Mouse (Mus musculus) lung, postnatal 36 days (tissue): Measurements from ENCODE around the gene Traf3ip2.

ENCODE experiments used
- DNase-seq: peaks from one replicate; pipeline ENCODE4 v3.0.0; 2022; ENCODE audit warnings: mixed read lengths

The Traf3ip2 gene

DNA sequence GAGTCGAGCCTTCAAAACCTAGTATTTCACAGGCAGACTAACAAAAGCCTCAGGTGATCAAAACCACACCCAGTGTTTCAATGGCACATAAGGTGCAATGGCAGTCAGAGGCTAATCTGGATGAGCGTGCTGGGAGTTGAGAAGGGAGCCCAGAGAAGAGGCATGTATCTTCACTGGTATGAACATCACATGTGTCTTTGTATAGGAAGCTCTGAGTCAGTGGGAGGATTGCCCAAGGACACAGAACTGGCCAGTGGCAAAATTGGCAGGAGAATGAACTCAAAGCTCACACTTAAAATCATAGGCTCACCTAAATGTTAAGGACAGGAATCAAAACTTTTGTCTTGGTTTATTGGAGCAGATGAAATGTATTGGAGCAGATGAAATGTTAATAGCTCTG lies 70.7 kb downstream of the Traf3ip2 start:
- DNase-seq, result no peak

DNA sequence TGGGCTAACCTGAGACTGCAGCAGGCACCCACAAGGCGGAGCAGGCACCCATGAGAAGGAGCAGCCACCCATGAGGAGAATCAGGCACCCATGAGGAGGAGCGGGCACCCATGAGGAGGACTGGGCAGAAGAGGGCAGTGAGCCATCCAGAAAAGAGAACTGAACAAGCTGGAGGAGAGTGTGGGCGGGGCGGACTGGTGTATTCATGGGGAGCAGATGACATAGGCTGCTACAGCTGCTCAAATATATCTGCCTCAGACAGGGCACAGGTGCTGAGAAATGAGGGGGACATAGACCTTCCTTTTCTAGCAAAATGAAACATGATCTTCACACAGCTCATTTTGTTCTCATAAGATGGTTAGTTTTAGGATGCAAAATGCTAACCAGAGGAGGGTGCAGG lies 74.1 kb downstream of the Traf3ip2 start:
- no peak for DNase-seq

DNA sequence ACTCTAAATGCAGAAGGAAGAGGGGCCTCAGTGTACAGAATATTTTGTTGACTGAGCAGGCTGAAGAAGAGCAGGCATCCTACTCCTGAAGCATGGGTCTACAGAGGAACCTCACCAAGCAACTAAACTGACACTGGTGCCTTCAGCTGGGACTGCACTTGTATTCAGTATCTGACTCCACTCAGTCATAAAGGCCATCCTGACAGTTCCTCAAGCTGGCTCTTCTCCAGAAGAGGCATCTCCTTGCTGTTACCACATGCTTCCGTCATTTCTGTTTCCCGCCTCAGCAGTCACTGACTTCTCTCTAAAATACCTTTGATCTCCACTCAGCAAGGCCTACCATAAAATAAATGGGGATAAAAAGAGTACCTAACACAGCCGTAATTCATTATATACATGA lies 75.1 kb downstream of the Traf3ip2 start:
- no peak for DNase-seq

DNA sequence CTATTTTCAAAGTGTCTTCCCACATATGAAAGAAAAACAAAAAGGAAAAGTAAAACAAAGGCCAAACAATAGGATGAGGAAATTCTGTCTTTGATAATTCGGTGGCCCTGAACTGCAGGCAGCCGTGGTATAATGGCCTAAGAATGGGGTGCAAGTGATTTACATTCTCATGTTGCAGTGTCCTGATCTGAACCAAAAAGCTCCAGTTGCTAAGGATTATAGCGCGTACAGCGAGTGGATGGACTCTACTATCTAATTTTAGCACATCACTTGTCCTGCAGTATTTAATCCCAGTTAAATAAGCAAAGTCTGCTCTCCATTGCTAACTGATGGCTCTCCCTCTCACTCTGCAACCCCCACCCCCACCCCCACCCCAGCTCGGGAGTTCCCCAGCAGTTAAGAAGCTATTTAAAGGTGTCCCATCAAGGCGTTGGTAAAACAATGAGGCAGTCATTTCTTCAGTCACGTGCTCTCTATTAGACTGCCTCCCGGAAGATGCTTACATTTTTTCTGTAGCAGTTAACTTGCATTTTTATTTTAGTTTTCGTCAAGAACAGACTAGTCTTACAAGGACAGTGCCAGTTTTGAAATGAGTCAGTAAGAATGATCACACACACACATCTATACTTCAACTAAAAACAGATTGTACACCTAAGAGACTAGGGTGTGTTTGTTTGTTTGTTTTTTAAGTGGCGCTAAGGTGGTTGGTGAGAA lies 78.8 kb downstream of the Traf3ip2 start:
- no peak for DNase-seq

DNA sequence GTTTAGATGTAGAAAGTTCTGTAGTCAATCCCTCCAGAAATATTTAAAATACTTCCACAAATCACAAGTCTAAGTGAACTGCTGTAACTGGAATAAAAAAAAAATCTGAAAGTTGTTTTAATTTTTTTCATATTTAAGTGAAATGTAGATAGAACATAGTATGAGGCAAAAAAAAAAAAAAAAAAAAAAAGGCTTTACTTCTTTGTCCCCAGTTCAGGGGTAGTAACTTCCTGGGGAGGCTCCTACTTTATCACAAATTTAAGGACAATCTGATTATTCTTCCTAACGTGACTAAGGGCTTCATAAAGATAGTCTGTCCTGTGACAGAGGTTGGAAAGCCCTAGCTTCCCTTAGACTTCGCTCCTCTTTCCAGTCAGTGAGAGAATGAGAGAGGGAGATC lies 79.4 kb downstream of the Traf3ip2 start:
- no peak for DNase-seq
